Mouse (Mus musculus) frontal cortex, postnatal 10 days (tissue): ENCODE data around the gene Rab22a.
A peak's percentile ranks its signal among the peaks of the same experiment; 100 is the strongest.
"Not testable (repeated sequence)": the region's sequence is repeated elsewhere in the genome, so short reads cannot be mapped to it uniquely, and the experiment has no call there.

ENCODE experiments used
- DNase-seq, 2 experiments: peaks; one replicate each; pipeline ENCODE4 v3.0.0; 2022; ENCODE audit warnings: low spot score in 2 of 2, mixed read lengths in 1 of 2

The Rab22a gene

GRCm38 (mm10) chr2:173659057-173659925 is at the start of gene Rab22a:
TSS of gene Rab22a (plus strand) at chr2:173659760.
- DNase-seq, result peak; percentile 96 to 97

- no peak for DNase-seq
These were observed 44.0 kb upstream of the Rab22a start for GRCm38 (mm10) chr2:173615378-173616081.

- DNase-seq, result no peak
These were observed 43.4 kb upstream of the Rab22a start for GRCm38 (mm10) chr2:173616156-173616555.

- DNase-seq, result no peak
These were observed 40.4 kb upstream of the Rab22a start for GRCm38 (mm10) chr2:173619132-173619531.

- DNase-seq, result no peak
These were observed 38.9 kb upstream of the Rab22a start for GRCm38 (mm10) chr2:173620645-173621044.

- DNase-seq, result no peak
These were observed 37.4 kb upstream of the Rab22a start for GRCm38 (mm10) chr2:173622173-173622601.

GRCm38 (mm10) chr2:173624667-173625066 is 34.9 kb upstream of the Rab22a start:
- no peak for DNase-seq

GRCm38 (mm10) chr2:173625786-173626185 is 33.8 kb upstream of the Rab22a start:
- DNase-seq, result no peak

GRCm38 (mm10) chr2:173634106-173634505 is 25.5 kb upstream of the Rab22a start:
- not testable (repeated sequence) for DNase-seq

- DNase-seq, result no peak
These were observed 18.2 kb upstream of the Rab22a start for GRCm38 (mm10) chr2:173641370-173641769.

- no peak for DNase-seq
These were observed 17.1 kb upstream of the Rab22a start for GRCm38 (mm10) chr2:173642262-173642999.

GRCm38 (mm10) chr2:173647197-173647911 is 12.2 kb upstream of the Rab22a start:
- no peak for DNase-seq

GRCm38 (mm10) chr2:173649762-173650161 is 9.8 kb upstream of the Rab22a start:
- no peak for DNase-seq

GRCm38 (mm10) chr2:173653526-173653925 is 6.0 kb upstream of the Rab22a start:
- no peak for DNase-seq

GRCm38 (mm10) chr2:173657736-173658135 is 1.8 kb upstream of the Rab22a start:
- no peak for DNase-seq

- no peak for DNase-seq
These were observed 1.0 kb upstream of the Rab22a start for GRCm38 (mm10) chr2:173658517-173658916.

- peak in 1 of 2 experiments; percentile 20 for DNase-seq
These were observed 545 bp downstream of the Rab22a start for GRCm38 (mm10) chr2:173659926-173660684.

GRCm38 (mm10) chr2:173662255-173662950 is 2.8 kb downstream of the Rab22a start:
- no peak for DNase-seq

- no peak for DNase-seq
These were observed 5.2 kb downstream of the Rab22a start for GRCm38 (mm10) chr2:173664736-173665135.

- no peak for DNase-seq
These were observed 5.7 kb downstream of the Rab22a start for GRCm38 (mm10) chr2:173665271-173665670.
